ENCODE assay signal across 8 mouse cellular contexts in the genomic region with DNA sequence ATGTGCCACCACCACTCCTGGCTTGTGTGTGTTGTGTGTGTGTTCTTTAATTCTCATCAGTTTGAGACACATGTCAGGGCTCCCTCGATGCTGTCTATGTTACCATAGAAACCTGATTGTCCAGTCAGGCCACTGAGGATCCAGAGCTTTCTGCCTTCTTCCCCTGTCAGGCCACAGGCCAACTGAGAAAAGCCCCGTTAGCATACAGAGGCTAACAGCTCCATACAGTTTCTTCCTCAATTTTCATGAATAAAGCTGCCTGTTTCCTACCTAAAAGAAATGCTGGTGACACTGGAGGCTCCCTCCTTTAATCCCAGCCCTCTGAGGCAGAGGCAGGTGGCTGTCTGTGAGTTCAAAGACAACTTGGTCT. TPM values are rescaled to one million over a fixed set of nuclear protein-coding genes. Genes with fewer than 3 reads are reported as not detected.
A peak's percentile ranks its signal among the peaks of the same experiment; 100 is the strongest.
DNase-seq lines count a peak whose midpoint lies in the region; ATAC-seq and TF ChIP-seq lines count a peak whose summit lies in the region.

No protein-coding gene starts in this region.

- H3K4me1 ChIP-seq in liver, embryonic 11.5 days (replicated peaks; ENCODE audit: control insufficient read depth, insufficient read depth, low read length), result peaks cover 33% of the 10 kb centered on the region
- peaks cover 5% of the 10 kb centered on the region; the same call in 1 of the 2 replicates for H3K4me1 ChIP-seq in stomach, postnatal 0 days (replicated peaks; ENCODE audit: control insufficient read depth, insufficient read depth)

- no peak for TF ChIP-seq EP300 in stomach, postnatal 0 days (optimal IDR thresholded peaks at IDR 0.05)

- 43% methylated on average over 2 of the region's 2 CpGs for WGBS in liver, embryonic 11.5 days
- 50% methylated on average over 2 of the region's 2 CpGs for WGBS in stomach, postnatal 0 days

- H3K27ac ChIP-seq in liver, embryonic 11.5 days (ENCODE audit: low read depth, low read length), result peak overlapping the region; percentile 68; the same call in 1 of the 2 replicates
- H3K27ac ChIP-seq in stomach, postnatal 0 days (replicated peaks), result no peak overlapping the region

- H3K27me3 ChIP-seq in liver, embryonic 11.5 days (replicated peaks; ENCODE audit: control insufficient read depth, insufficient read depth, low read length), result no peaks in the 10 kb centered on the region
- H3K27me3 ChIP-seq in stomach, postnatal 0 days (ENCODE audit: control insufficient read depth, insufficient read depth, low read length), result no peaks in the 10 kb centered on the region

- no peak for TF ChIP-seq CTCF in stomach, postnatal 0 days (IDR thresholded peaks at IDR 0.05; ENCODE audit: low read depth)

- no peak for ATAC-seq in cerebellum, adult (ENCODE audit: insufficient number of reproducible peaks, low FRiP score, low TSS enrichment)
- no peak for ATAC-seq in liver, embryonic 11.5 days (replicated peaks; ENCODE audit: low FRiP score)
- ATAC-seq in stomach, postnatal 0 days (ENCODE audit: low FRiP score, low TSS enrichment), result no peak

- peak; percentile 36 for DNase-seq in cerebellum, adult 8-10 months
- DNase-seq in thymus, postnatal 4 days, result peak; percentile 6
- no peak for DNase-seq in thymus, postnatal 14 days
- DNase-seq in liver, embryonic 11.5 days (ENCODE audit: low spot score), result no peak
- no peak for DNase-seq in stomach, postnatal 0 days (ENCODE audit: low spot score)
- no peak for DNase-seq in embryo, embryonic 11 days
- no peak for DNase-seq in spleen, postnatal 14 days (ENCODE audit: low spot score in 2 of 2)

- H3K9me3 ChIP-seq in liver, embryonic 11.5 days (ENCODE audit: control insufficient read depth, low read length), result no peaks in the 10 kb centered on the region
- H3K9me3 ChIP-seq in stomach, postnatal 0 days (ENCODE audit: control insufficient read depth, low read length), result no peaks in the 10 kb centered on the region

- H3K4me2 ChIP-seq in liver, embryonic 11.5 days, result peak overlapping the region; percentile 98
- H3K4me2 ChIP-seq in stomach, postnatal 0 days (replicated peaks; ENCODE audit: low read depth), result peak overlapping the region; percentile 90

- H3K9ac ChIP-seq in liver, embryonic 11.5 days (ENCODE audit: low read depth, low read length), result peak overlapping the region; percentile 85; the same call in 1 of the 2 replicates
- peak overlapping the region; percentile 76; the same call in 1 of the 2 replicates for H3K9ac ChIP-seq in stomach, postnatal 0 days (ENCODE audit: low read length)

- H3K36me3 ChIP-seq in liver, embryonic 11.5 days (ENCODE audit: control insufficient read depth, insufficient read depth, low read length), result peaks cover 34% of the 10 kb centered on the region
- H3K36me3 ChIP-seq in stomach, postnatal 0 days (ENCODE audit: control insufficient read depth, insufficient read depth, low read length), result peaks cover 10% of the 10 kb centered on the region; the same call in 1 of the 2 replicates

- peak overlapping the region; percentile 76 for H3K4me3 ChIP-seq in liver, embryonic 11.5 days (ENCODE audit: low read depth, low read length)
- peak overlapping the region; percentile 67 for H3K4me3 ChIP-seq in stomach, postnatal 0 days (ENCODE audit: low read depth, low read length)

RNA-seq across cellular contexts. Expression of gene Slc25a22, which starts 1.2 kb away (rescaled TPM):
- polyA plus RNA-seq in liver, embryonic 11.5 days (2014; fragmentation: Nextera tagmentation; extraction: Ambion mirVana), result 36.9 and 39.4 TPM in 2 replicates
- polyA plus RNA-seq in stomach, postnatal 0 days (2015; fragmentation: Nextera tagmentation; extraction: Ambion mirVana), result 17.2 and 17.6 TPM in 2 replicates

RNA-seq across cellular contexts. Expression of gene Cend1, which starts 7.2 kb away (rescaled TPM):
- 0.16 and 0.27 TPM in 2 replicates for polyA plus RNA-seq in liver, embryonic 11.5 days (2014; fragmentation: Nextera tagmentation; extraction: Ambion mirVana)
- 2.0 and 2.5 TPM in 2 replicates for polyA plus RNA-seq in stomach, postnatal 0 days (2015; fragmentation: Nextera tagmentation; extraction: Ambion mirVana)

RNA-seq across cellular contexts. Expression of gene Pidd1, which starts 7.3 kb away (rescaled TPM):
- polyA plus RNA-seq in liver, embryonic 11.5 days (2014; fragmentation: Nextera tagmentation; extraction: Ambion mirVana), result 22.5 and 22.7 TPM in 2 replicates
- polyA plus RNA-seq in stomach, postnatal 0 days (2015; fragmentation: Nextera tagmentation; extraction: Ambion mirVana), result 1.8 and 2.0 TPM in 2 replicates

RNA-seq across cellular contexts. Expression of gene Rplp2, which starts 10.7 kb away (rescaled TPM):
- 1,652 and 1,836 TPM in 2 replicates for polyA plus RNA-seq in liver, embryonic 11.5 days (2014; fragmentation: Nextera tagmentation; extraction: Ambion mirVana)
- 1,187 and 1,334 TPM in 2 replicates for polyA plus RNA-seq in stomach, postnatal 0 days (2015; fragmentation: Nextera tagmentation; extraction: Ambion mirVana)

RNA-seq across cellular contexts. Expression of gene Pnpla2, which starts 18.5 kb away (rescaled TPM):
- polyA plus RNA-seq in liver, embryonic 11.5 days (2014; fragmentation: Nextera tagmentation; extraction: Ambion mirVana), result 23.4 and 23.7 TPM in 2 replicates
- 82.1 and 88.0 TPM in 2 replicates for polyA plus RNA-seq in stomach, postnatal 0 days (2015; fragmentation: Nextera tagmentation; extraction: Ambion mirVana)

Comparison
In these comparisons a context has a peak if more than half of its experiments do, and no peak if none do; other contexts are left out.
1. DNase-seq: peak in cerebellum, adult 8-10 months (single experiment) and thymus, postnatal 4 days (single experiment); none in thymus, postnatal 14 days (single experiment), liver, embryonic 11.5 days (single experiment), stomach, postnatal 0 days (single experiment), embryo, embryonic 11 days (single experiment) and spleen, postnatal 14 days (0 of 2).